Mouse (Mus musculus) liver, adult 2 months (tissue): ENCODE data around the gene Cxcl1.

Experiments used
- CTCF ChIP-seq: fragments of 200-500 bp; IDR thresholded peaks from 2 replicates; pipeline ENCODE4 v1.5.1; 2011; ENCODE audit warnings: low read depth, low read length, control low read depth
- POLR2A ChIP-seq: fragments of 200-500 bp; IDR thresholded peaks from 2 replicates; pipeline ENCODE4 v1.6.1; 2011; ENCODE audit warnings: low read length, control low read depth; ENCODE audit not compliant: insufficient read depth; ENCODE audit errors: extremely low read depth

- TF ChIP-seq CTCF = no peak
- TF ChIP-seq POLR2A = no peak
Measured at GRCm38 (mm10) chr5:90843891-90844290, 47.1 kb upstream of the Cxcl1 start.
